Mouse (Mus musculus): ENCODE results near the gene Mrtfb. TPM values are rescaled to one million over a fixed set of nuclear protein-coding genes. Genes with fewer than 3 reads are reported as not detected.

Gene Mrtfb
- polyA plus RNA-seq, 2 experiments from 2014 or later: 13.7 to 15.7 TPM

DNA sequence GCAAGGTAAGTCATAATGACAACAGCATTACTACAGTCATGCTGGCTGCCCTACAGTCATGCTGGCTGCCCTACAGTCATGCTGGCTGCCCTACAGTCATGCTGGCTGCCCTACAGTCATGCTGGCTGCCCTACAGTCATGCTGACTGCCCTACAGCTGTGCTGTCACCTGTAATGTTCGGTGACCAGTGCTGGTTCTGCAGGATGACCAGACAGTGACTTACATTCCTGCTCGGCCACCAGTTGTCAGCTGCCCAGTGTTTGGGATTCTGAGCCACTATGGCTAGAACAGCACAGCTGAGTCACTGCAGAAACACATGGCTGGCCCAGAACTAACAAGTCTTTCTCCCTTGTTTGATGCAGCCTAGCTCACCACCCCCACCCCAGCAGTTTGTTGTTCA is 149.1 kb downstream of the Mrtfb start:
- ATAC-seq: no peak

DNA sequence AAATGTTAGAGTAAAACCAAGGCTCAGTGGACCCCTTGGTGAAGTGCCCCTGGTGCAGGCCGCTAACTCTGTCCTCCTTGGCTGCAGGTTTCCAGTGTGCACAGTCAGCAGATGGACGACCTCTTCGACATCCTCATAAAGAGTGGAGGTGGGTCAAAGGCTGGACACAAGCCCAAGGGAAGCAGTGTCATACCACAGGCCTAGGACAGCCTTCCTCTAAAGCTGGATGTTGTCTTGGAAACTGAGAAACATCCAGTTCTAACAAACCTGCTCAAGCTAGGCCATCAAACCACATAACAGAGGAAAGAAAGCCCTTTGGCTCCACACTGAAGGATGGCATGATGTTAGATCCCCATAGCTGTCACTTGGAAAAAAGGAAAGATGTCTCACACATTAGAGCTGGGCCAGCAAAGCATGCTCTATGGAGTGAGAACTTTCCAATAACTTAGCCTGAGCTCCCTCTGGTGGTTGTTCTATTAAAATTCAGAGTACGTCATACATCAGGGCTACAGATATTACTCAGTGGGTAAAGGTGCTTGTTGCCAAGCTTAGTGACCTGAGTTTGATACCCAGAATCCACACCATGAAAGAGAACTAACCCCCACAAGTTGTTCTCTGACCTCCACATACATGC is 153.4 kb downstream of the Mrtfb start:
- ATAC-seq: peak; percentile 89

- no peak for ATAC-seq
These were observed 154.5 kb downstream of the Mrtfb start for GRCm38 (mm10) chr16:13410760-13411159.

DNA sequence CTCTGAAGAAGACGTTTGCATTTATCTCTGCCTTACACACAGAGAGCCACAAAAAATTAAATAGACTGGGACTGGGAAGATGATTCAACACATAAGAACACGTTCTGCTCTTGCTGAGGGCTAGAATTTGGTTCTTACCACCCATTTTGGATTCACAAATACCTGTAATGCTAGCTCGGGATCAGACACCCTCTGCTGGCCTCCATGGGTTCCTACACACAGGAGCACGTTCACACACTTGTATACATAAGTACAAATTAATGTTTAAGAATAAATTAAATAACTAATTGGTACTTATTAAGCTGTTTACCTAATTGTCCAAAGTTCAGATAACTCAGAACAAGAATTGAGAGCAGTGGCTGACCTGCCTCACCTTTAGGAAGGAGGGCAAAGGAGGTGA is 155.2 kb downstream of the Mrtfb start:
- ATAC-seq: no peak

GRCm38 (mm10) chr16:13414566-13414965 is 158.3 kb downstream of the Mrtfb start:
- no peak for ATAC-seq

- ATAC-seq: no peak
These were observed 158.7 kb downstream of the Mrtfb start for GRCm38 (mm10) chr16:13414972-13415371.

DNA sequence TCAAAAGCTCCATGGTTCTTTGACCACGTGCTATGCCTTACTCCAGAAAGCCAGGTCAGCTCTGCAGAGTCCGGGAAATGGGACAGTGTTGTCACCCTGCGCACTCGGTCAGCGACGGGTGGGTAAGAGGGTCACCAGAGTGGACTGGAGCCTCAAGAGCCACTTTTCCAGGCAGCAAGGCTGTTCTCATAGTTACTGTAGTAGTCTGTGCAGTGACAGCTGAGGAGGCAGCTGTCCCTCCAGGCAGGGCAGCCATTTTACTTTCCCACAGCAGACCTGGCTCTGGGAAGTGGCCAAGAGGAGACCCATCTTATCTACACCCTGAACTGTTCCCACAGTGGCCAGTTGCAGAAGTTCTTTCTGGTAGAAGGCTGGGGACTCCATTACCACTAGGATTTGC is 159.2 kb downstream of the Mrtfb start:
- no peak for ATAC-seq

GRCm38 (mm10) chr16:13416465-13416864 is 160.2 kb downstream of the Mrtfb start:
- ATAC-seq: no peak

- ATAC-seq: no peak
These were observed 161.6 kb downstream of the Mrtfb start for GRCm38 (mm10) chr16:13417904-13418303.

GRCm38 (mm10) chr16:13419752-13420151 is 163.5 kb downstream of the Mrtfb start:
- no peak for ATAC-seq

DNA sequence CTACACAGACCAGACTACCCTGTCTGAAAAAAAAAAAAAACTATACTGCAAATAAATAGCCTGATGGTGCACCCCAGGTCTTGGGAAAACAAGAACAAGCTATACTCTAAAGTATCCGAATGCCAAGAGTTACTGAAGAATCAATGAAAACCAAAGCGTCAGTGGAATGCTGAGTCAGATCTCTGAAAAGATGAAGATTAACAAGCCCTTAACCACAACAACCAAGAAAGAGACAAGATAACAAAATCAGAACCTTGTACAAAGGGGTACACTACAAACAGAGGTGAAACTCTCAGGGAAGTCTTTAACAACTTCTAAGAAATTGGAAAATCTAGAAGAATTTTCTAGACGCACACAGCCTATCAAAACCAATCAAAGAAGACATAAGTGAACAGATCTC is 166.2 kb downstream of the Mrtfb start:
- no peak for ATAC-seq

- ATAC-seq: no peak
These were observed 167.5 kb downstream of the Mrtfb start for GRCm38 (mm10) chr16:13423587-13424355.

- ATAC-seq: no peak
These were observed 169.5 kb downstream of the Mrtfb start for GRCm38 (mm10) chr16:13425804-13426203.

DNA sequence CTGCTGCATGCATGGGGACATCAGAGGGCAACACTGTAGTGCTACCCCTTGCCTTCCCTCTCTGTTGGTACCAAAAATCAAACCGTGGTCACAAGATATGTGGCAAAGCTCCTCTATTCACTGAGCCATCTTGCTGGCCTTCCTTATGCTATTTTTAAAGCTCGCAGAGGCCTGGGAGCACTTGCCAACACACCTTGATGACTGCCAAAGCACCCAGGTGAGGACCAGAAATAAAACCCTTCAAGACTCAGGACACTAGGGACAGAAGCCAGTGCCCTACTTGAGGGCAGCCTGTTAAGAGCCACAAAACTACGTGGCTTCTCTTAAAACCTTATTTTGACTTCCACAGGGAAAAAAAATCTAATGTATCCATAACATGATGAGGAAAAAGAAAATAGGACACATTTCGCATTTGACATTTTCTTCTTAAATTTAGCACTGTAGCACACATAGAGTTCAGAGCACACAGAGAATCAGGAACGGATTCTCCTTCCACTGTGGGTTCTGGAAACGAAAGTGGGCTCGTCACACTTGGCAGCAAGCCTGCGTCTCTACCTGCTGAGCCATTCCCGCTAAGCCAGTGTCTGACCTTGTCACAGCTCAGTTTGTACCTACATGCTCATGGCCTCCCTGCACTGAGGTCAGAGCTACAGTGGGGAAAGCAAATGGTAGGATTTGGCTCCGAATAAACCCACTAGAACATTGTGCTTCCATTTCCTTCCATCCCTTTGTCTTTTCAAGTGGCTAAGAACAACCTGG is 170.7 kb downstream of the Mrtfb start:
- ATAC-seq: no peak

DNA sequence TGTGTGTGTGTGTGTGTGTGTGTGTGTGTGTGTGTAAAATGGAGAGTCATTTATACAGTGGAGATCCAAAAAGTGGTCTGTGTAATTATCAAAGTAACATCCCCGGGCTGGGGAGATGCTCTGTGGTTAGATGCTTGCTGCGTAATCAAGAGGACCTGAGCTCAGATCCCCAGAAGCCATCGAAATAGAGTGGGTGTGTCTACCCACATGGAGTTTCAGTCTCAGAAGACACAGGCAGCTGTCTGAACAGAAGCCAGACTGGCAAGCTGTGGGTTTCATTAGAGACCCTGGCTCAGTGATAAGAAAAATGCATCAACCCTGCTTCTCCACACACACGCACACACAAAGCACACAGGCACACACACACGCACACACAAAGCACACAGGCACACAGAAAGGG is 171.8 kb downstream of the Mrtfb start:
- ATAC-seq: peak; percentile 47

GRCm38 (mm10) chr16:13428806-13429205 is 172.5 kb downstream of the Mrtfb start:
- no peak for ATAC-seq

DNA sequence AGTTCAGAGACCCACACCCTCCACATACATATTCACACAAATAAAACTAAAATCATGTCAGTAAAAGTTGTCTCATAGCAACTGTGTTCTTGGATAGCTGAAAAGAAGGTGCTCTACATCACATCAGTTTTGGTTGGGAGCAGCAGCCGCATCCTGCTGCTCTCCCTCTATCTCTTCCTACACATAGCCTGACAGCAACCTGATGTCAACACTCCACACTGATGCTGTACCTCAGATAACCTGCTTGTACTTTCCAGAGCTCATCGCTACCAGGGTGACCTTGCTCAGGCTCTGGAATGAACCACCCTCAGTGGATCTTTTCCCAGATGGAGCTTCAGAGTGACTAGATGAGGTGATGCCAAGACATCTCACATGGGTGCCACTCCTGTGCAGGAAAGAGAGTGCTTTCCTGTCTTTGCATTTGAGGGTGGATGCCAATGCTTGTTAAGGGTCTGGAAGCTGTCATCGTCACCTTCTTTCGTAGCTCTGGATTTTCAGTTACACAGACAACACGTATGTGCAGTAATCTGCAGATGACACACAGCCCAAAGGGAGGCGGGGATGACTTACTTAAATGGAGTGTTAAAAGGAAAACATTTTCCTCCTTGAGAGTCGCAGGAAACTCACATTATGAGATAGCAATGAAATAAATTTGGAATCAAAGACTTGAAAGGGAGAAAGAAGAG is 173.8 kb downstream of the Mrtfb start:
- ATAC-seq: no peak

GRCm38 (mm10) chr16:13430940-13431339 is 174.7 kb downstream of the Mrtfb start:
- ATAC-seq: no peak

DNA sequence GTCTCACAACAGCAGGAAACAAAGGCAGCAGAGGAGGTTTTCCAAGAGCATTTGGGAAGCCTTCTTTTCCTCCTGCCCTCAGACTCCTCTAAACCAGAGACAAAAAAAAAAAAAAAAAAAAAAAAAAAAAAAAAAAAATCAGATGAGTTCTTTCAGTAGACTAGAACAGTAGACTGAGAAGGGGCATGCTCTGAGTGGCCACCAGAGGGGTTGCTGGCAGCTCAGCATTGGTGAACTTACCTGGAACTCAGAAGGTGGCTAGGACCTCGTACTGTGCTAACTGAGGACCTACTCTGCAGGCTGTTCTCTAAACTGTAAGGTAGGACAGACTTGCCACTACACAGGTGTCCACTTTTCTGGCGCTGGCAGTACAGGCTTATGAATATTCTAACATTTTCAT is 179.3 kb downstream of the Mrtfb start:
- ATAC-seq: no peak

DNA sequence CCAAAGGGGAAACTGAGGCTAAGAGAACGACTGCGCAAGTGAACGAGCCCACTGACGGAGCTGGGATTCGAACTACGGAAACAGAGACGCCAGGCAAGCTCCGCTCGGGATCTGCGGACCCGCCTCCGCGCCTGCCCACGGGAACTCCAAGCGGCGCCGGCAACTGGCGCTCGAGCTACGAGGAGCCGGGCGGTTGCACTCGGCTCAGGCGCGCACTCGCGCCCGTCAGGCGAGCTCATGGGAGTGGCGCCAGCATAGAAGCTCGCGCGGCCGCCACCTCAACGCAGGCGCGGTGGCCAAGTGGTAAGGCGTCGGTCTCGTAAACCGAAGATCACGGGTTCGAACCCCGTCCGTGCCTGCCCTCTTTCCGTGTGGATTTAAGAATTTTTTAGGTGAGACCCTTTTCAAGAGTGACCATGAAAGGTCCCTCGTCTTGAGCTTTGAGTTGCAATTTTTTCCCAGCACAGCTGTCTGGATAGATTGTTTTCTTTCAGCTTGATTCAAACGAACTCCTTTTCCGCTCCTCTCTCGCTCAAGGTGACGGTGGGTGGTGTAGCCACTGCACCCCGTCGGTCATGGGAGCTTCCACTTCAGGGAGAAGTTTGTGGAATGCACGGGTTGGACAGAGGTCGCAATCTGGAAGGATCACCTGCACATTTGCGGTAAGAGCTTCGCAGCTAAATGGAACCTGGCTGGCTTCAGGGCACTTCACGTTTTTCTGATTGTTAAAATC is 180.9 kb downstream of the Mrtfb start:
- ATAC-seq: peak; percentile 90

GRCm38 (mm10) chr16:13437770-13438372 is 181.6 kb downstream of the Mrtfb start:
- ATAC-seq: peak; percentile 16

- ATAC-seq: peak; percentile 52
These were observed 184.2 kb downstream of the Mrtfb start for GRCm38 (mm10) chr16:13440468-13440867.

Measured in CD4-positive, CD25-positive, alpha-beta regulatory T cell, adult 4 months (primary cell).